Mouse (Mus musculus) hindbrain, embryonic 11.5 days (tissue): ENCODE results near the gene Clcnkb. TPM values are rescaled to one million over a fixed set of nuclear protein-coding genes. Genes with fewer than 3 reads are reported as not detected.
A peak's percentile ranks its signal among the peaks of the same experiment; 100 is the strongest.

Source experiments
- ATAC-seq: fragments of 200-750 bp; cut with Nextera tagmentation; 2 replicates; pipeline ENCODE4 v1.8.0; 2017; ENCODE audit warnings: mild to moderate bottlenecking, moderate TSS enrichment, moderate library complexity; ENCODE audit not compliant: low FRiP score
- DNase-seq: peaks from one replicate; pipeline ENCODE4 v3.0.0-alpha.2; 2015; ENCODE audit warnings: low spot score
- H3K27ac ChIP-seq: fragments of 300-500 bp; sonication (generic); 2 replicates; pipeline ENCODE4 v1.5.1; 2014; ENCODE audit warnings: mild to moderate bottlenecking, low read depth, low read length
- H3K27me3 ChIP-seq: fragments of 300-500 bp; sonication (generic); 2 replicates; pipeline ENCODE4 v1.6.1; 2014; ENCODE audit warnings: mild to moderate bottlenecking, low read length, moderate library complexity, mixed read lengths; ENCODE audit not compliant: control insufficient read depth, insufficient read depth
- H3K36me3 ChIP-seq: fragments of 300-500 bp; sonication (generic); 2 replicates; pipeline ENCODE4 v1.6.1; 2014; ENCODE audit warnings: mild to moderate bottlenecking, low read length, moderate library complexity, mixed read lengths; ENCODE audit not compliant: control insufficient read depth, insufficient read depth
- H3K4me1 ChIP-seq: fragments of 300-500 bp; sonication (generic); replicated peaks from 2 replicates; pipeline ENCODE4 v1.6.1; 2014; ENCODE audit warnings: low read length, mixed read lengths; ENCODE audit not compliant: control insufficient read depth, insufficient read depth
- H3K4me2 ChIP-seq: fragments of 300-500 bp; sonication (generic); replicated peaks from 2 replicates; pipeline ENCODE4 v1.6.1; 2014; ENCODE audit warnings: mild to moderate bottlenecking, low read depth, low read length
- H3K4me3 ChIP-seq: fragments of 300-500 bp; sonication (generic); 2 replicates; pipeline ENCODE4 v1.5.1; 2014; ENCODE audit warnings: low read depth, low read length
- H3K9ac ChIP-seq: fragments of 300-500 bp; sonication (generic); 2 replicates; pipeline ENCODE4 v1.6.1; 2014; ENCODE audit warnings: low read depth, low read length
- H3K9me3 ChIP-seq: fragments of 300-500 bp; sonication (generic); 2 replicates; pipeline ENCODE4 v1.6.1; 2016; ENCODE audit warnings: low read length; ENCODE audit not compliant: control insufficient read depth
- WGBS: fragments of 180-500 bp; shearing (Covaris S2); extraction: QIAGEN DNeasy Blood & Tissue Kit; methylation state at CpG from one replicate; pipeline ENCODE4 v1.1.7; 2014; 5-methylcytosine and 5-hydroxymethylcytosine counted together
- polyA plus RNA-seq: library from polyadenylated mRNA; unstranded; fragments of >200 nt; fragmentation: Nextera tagmentation; extraction: Ambion mirVana; gene quantifications from 2 replicates; pipeline ENCODE4 v1.2.1, GENCODE M21; 2014

Clcnkb gene
- polyA plus RNA-seq, result not detected in 2 replicates

DNA sequence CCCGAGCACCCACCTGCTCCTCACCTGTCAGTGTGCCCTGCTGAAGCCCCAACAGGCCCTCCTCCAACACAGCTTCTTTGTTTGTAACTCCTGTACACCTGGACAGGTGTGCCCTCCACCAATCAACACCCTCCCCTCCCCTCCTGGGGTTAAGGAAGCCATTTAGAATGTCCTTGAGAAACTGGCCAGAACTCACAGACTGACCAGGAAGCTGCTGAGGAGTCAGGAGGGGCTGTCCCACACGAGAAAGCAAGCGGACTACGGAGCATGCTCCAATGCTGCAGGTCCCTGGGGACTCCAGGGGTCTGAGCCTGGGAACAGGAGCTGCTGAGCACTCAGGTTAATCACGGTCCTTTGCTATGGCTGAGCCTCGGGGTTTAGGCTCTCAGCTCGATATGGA is at the start of gene Clcnkb:
Gene Clcnkb (minus strand): TSS at position 91 of the 400 bp plus-strand sequence.
- H3K9me3 ChIP-seq, result no peaks in the 10 kb centered on the region
- no peak within 1 kb of the TSS for H3K4me2 ChIP-seq
- DNase-seq (no peak), ATAC-seq (no peak)
- no peak within 1 kb of the TSS for H3K4me3 ChIP-seq
- H3K27ac ChIP-seq, result no peak within 1 kb of the TSS
- H3K36me3 ChIP-seq, result no peaks in the 10 kb centered on the region
- H3K4me1 ChIP-seq, result no peaks in the 10 kb centered on the region
- no peaks in the 10 kb centered on the region for H3K27me3 ChIP-seq
- H3K9ac ChIP-seq, result no peak within 1 kb of the TSS
- 63% methylated on average over 7 of the region's 7 CpGs for WGBS

DNA sequence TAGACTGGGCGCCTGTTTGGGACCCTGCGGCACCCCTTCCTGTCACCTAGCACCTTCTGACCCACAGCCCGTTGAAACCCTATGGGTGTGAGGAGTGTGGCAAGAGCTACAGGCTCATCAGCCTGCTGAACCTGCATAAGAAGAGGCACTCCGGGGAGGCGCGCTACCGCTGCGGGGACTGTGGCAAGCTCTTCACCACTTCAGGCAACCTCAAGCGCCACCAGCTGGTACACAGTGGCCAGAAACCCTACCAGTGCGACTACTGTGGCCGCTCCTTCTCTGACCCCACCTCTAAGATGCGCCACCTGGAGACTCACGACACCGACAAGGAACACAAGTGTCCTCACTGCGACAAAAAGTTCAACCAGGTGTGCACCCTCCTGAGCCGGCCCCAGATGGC is 48.9 kb upstream of the Clcnkb start:
- no peak for DNase-seq
- Histone ChIP-seq H3K4me3 (no peak overlapping the region), H3K9ac (no peak overlapping the region), H3K9me3 (no peaks in the 10 kb centered on the region), H3K4me2 (no peak overlapping the region), H3K36me3 (peaks cover 29% of the 10 kb centered on the region), H3K27me3 (no peaks in the 10 kb centered on the region), H3K27ac (no peak overlapping the region), H3K4me1 (no peaks in the 10 kb centered on the region)
- WGBS, result 76% methylated on average over 16 of the region's 16 CpGs
- ATAC-seq, result no peak

DNA sequence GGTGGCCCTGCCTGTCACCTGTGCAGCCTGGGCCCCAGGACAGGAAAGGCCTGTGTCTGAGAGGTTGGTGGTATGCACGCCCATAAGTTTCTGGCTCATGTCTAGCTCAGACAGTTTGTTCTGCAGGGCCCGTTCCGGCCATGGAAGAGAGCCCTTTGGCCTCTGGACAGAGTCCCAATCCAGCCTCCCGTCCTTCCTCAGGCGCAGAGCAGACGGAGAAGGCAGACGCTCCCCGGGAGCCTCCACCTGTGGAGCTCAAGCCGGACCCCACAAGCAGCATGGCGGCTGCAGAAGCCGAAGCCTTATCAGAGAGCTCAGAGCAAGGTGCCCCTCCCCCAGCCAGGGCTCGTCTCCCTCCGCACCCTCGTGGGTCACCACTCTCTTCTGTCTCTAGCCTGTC is 47.7 kb upstream of the Clcnkb start:
- Histone ChIP-seq H3K9me3 (no peaks in the 10 kb centered on the region), H3K36me3 (peaks cover 23% of the 10 kb centered on the region; the same call in 1 of the 2 replicates), H3K9ac (no peak overlapping the region), H3K27ac (no peak overlapping the region), H3K4me1 (peaks cover under 1% of the 10 kb centered on the region; the same call in 1 of the 2 replicates), H3K27me3 (no peaks in the 10 kb centered on the region), H3K4me3 (no peak overlapping the region), H3K4me2 (no peak overlapping the region)
- no peak for ATAC-seq
- WGBS, result 86% methylated on average over 14 of the region's 14 CpGs
- no peak for DNase-seq

DNA sequence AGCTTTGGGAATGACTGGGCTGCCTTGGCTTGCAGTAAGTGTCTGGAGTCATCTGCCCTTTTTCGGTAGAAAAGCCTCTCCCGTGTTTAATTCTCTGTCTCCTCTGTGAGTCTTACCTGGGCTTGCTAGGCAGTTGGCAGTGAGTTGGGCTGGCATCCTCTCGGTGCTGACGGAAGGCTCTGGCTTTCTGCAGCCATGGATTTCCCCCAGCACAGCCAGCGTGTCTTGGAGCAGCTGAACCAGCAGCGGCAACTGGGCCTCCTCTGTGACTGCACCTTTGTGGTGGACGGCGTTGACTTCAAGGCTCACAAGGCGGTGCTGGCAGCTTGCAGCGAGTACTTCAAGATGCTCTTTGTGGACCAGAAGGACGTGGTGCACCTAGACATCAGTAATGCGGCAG is 45.8 kb upstream of the Clcnkb start:
- Histone ChIP-seq H3K27ac (no peak overlapping the region), H3K36me3 (peaks cover 16% of the 10 kb centered on the region; the same call in 1 of the 2 replicates), H3K9ac (no peak overlapping the region), H3K9me3 (no peaks in the 10 kb centered on the region), H3K4me1 (peaks cover 6% of the 10 kb centered on the region; the same call in 1 of the 2 replicates), H3K4me2 (no peak overlapping the region), H3K27me3 (no peaks in the 10 kb centered on the region), H3K4me3 (no peak overlapping the region)
- DNase-seq (no peak), ATAC-seq (no peak)
- WGBS, result 91% methylated on average over 12 of the region's 12 CpGs

DNA sequence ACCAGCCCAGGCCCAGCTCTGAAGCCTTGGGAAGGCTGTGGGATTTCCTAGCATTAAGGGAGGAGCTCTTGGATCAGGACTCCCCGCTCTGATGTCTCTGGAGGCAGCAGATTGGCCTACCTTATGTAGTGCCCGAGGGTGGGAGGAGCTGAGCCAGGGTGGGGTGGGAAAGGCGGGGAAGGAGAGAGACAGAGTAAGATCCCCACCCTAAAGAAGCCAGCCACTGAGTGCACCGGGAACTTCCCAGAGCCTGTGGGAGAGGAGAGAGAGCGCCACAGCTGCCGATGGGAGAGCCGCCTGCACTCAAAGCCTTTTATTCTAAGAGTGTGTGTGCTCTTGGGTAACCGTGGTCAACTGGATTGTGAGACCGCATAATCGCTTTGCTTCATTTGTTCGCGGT is 45.3 kb upstream of the Clcnkb start:
- Histone ChIP-seq H3K4me3 (no peak overlapping the region), H3K27ac (no peak overlapping the region), H3K27me3 (no peaks in the 10 kb centered on the region), H3K4me1 (peaks cover 6% of the 10 kb centered on the region; the same call in 1 of the 2 replicates), H3K36me3 (peaks cover 15% of the 10 kb centered on the region; the same call in 1 of the 2 replicates), H3K9ac (no peak overlapping the region), H3K9me3 (no peaks in the 10 kb centered on the region), H3K4me2 (no peak overlapping the region)
- DNase-seq, result no peak
- WGBS, result 55% methylated on average over 12 of the region's 12 CpGs
- ATAC-seq, result no peak

DNA sequence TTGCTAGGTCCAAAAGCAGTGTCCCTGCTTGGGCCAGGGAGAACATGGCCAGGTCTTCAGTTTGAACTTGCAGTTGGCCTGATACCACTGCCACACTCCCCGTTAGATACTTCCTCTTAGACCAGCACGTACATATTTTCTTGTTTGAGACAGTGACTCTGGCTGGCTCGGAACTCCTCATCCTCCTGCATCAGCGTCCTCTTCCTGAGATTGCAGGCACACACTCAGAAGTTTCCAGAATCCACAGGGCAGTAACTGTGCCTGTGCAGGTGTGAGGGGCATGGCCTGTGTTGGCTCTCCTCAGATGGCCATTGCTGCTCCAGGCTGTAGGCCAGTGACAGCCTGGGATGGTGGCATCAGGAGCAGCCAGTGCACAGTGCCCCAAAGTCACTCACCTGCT is 44.7 kb upstream of the Clcnkb start:
- H3K36me3 ChIP-seq, result peaks cover 12% of the 10 kb centered on the region; the same call in 1 of the 2 replicates
- H3K9ac ChIP-seq, result no peak overlapping the region
- ATAC-seq (no peak), DNase-seq (no peak)
- H3K9me3 ChIP-seq, result no peaks in the 10 kb centered on the region
- 91% methylated on average over 4 of the region's 4 CpGs for WGBS
- no peak overlapping the region for H3K27ac ChIP-seq
- H3K4me3 ChIP-seq, result no peak overlapping the region
- H3K27me3 ChIP-seq, result no peaks in the 10 kb centered on the region
- peaks cover 6% of the 10 kb centered on the region; the same call in 1 of the 2 replicates for H3K4me1 ChIP-seq
- H3K4me2 ChIP-seq, result no peak overlapping the region

DNA sequence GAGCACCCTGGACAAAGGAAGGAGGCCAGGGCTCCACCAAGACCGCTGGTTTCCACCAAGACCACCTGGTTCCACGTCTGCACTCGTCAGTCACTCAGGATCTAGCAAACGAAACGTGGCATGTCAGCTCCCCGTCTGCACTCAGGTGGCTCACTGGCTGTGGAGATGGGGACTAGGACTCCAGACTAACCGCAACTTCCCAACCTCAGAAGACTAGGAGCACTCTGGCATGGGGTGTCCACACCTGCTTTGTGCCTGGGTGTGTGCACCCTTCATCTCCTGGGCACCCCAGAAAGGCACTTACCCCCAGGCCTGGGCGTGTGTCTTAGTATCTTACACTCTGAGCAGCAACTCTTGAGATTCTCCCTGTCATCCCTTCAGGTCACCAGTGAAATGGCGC is 44.0 kb upstream of the Clcnkb start:
- H3K27me3 ChIP-seq, result no peaks in the 10 kb centered on the region
- H3K4me2 ChIP-seq, result no peak overlapping the region
- no peaks in the 10 kb centered on the region for H3K9me3 ChIP-seq
- H3K27ac ChIP-seq, result no peak overlapping the region
- no peak overlapping the region for H3K9ac ChIP-seq
- H3K36me3 ChIP-seq, result peaks cover 8% of the 10 kb centered on the region; the same call in 1 of the 2 replicates
- ATAC-seq, result no peak
- peaks cover 6% of the 10 kb centered on the region; the same call in 1 of the 2 replicates for H3K4me1 ChIP-seq
- H3K4me3 ChIP-seq, result no peak overlapping the region
- WGBS, result 88% methylated on average over 9 of the region's 9 CpGs
- DNase-seq, result no peak

DNA sequence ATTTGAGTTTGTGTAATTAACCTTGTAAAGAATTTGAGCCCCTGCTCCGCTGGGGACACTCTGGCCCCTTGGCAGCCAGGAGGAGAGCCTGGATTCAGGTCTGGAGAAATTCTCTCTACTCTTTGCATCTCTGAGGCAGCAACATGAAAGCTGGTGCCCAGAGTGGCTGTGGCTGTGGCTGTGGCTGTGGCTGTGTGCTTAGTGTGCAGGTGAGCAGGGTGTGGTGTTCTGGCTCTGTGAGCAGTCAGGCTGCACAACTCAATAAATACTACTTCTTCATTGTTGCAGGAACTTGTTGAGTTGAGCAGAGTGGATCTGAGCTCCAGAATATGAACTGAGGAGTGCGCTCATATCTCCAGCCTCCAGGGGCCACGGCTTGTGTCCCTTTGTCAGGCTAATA is 43.1 kb upstream of the Clcnkb start:
- H3K36me3 ChIP-seq, result peaks cover 2% of the 10 kb centered on the region; the same call in 1 of the 2 replicates
- H3K27me3 ChIP-seq, result no peaks in the 10 kb centered on the region
- no peak overlapping the region for H3K27ac ChIP-seq
- H3K4me3 ChIP-seq, result no peak overlapping the region
- WGBS, result 64% methylated on average over 3 of the region's 3 CpGs
- no peak for DNase-seq
- no peak overlapping the region for H3K9ac ChIP-seq
- ATAC-seq, result no peak
- H3K9me3 ChIP-seq, result no peaks in the 10 kb centered on the region
- no peak overlapping the region for H3K4me2 ChIP-seq
- H3K4me1 ChIP-seq, result peaks cover 6% of the 10 kb centered on the region; the same call in 1 of the 2 replicates

DNA sequence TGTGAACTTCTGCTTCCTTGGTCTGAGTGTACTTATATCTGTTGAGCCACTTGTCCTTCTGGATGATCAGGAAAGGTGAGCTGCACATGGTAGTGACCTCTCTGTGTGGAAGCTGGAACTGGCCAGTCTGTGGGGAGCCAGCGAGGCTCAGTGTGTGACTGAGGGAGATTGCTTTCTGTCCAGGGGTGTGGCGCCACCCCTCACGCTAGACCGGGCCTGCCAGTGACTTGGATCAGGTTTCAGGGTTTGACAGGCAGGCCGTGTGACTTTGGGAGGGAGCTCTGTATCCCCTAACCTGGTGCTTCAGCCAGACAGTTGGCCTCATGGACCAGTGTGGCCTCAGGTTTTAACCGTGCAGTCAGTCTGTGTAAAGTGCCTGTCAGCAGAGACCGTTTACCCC is 42.4 kb upstream of the Clcnkb start:
- Histone ChIP-seq H3K36me3 (peaks cover 2% of the 10 kb centered on the region; the same call in 1 of the 2 replicates), H3K27ac (peak overlapping the region; percentile 62; the same call in 1 of the 2 replicates), H3K4me1 (peaks cover 6% of the 10 kb centered on the region; the same call in 1 of the 2 replicates), H3K4me3 (no peak overlapping the region), H3K4me2 (no peak overlapping the region), H3K9me3 (no peaks in the 10 kb centered on the region), H3K27me3 (no peaks in the 10 kb centered on the region), H3K9ac (0 out of 2 replicates have a peak overlapping the region, but pooled peaks have one; percentile 15)
- no peak for DNase-seq
- 14% methylated on average over 7 of the region's 7 CpGs for WGBS
- peak; percentile 48; the same call in 1 of the 2 replicates for ATAC-seq
